Mouse (Mus musculus) embryonic facial prominence, embryonic 12.5 days (tissue): ENCODE measurements around the gene Parp14. TPM values are rescaled to one million over a fixed set of nuclear protein-coding genes. Genes with fewer than 3 reads are reported as not detected.
A peak's percentile ranks its signal among the peaks of the same experiment; 100 is the strongest.

Source experiments
- ATAC-seq: fragments of 200-750 bp; cut with Nextera tagmentation; 2 replicates; pipeline ENCODE4 v1.8.0; 2017; ENCODE audit not compliant: insufficient number of reproducible peaks, insufficient read depth, low FRiP score, low TSS enrichment
- H3K27ac ChIP-seq: fragments of 300-500 bp; sonication (generic); 2 replicates; pipeline ENCODE4 v1.5.1; 2016; ENCODE audit warnings: mild to moderate bottlenecking
- H3K27me3 ChIP-seq: fragments of 300-500 bp; sonication (generic); 2 replicates; pipeline ENCODE4 v1.6.1; 2016; ENCODE audit warnings: mild to moderate bottlenecking, moderate library complexity
- H3K36me3 ChIP-seq: fragments of 300-500 bp; sonication (generic); 2 replicates; pipeline ENCODE4 v1.6.1; 2016; ENCODE audit warnings: mild to moderate bottlenecking
- H3K4me1 ChIP-seq: fragments of 300-500 bp; sonication (generic); 2 replicates; pipeline ENCODE4 v1.6.1; 2016
- H3K4me2 ChIP-seq: fragments of 300-500 bp; sonication (generic); replicated peaks from 2 replicates; pipeline ENCODE4 v1.6.1; 2016; ENCODE audit warnings: mild to moderate bottlenecking, moderate library complexity
- H3K4me3 ChIP-seq: fragments of 300-500 bp; sonication (generic); 2 replicates; pipeline ENCODE4 v1.5.1; 2016; ENCODE audit warnings: mild to moderate bottlenecking
- H3K9ac ChIP-seq: fragments of 300-500 bp; sonication (generic); 2 replicates; pipeline ENCODE4 v1.6.1; 2016; ENCODE audit warnings: mild to moderate bottlenecking, moderate library complexity
- H3K9me3 ChIP-seq: fragments of 300-500 bp; sonication (generic); 2 replicates; pipeline ENCODE4 v1.6.1; 2016; ENCODE audit warnings: mild to moderate bottlenecking, moderate library complexity
- WGBS: fragments of 180-500 bp; shearing (Covaris S2); methylation state at CpG from one replicate; pipeline ENCODE4 v1.1.7; 2016; 5-methylcytosine and 5-hydroxymethylcytosine counted together
- polyA plus RNA-seq: library from polyadenylated mRNA; unstranded; fragments of >200 nt; fragmentation: Nextera tagmentation; extraction: Ambion mirVana; gene quantifications from 2 replicates; pipeline ENCODE4 v1.2.1, GENCODE M21; 2016

Gene Parp14
- 0.50 and 0.87 TPM in 2 replicates for polyA plus RNA-seq

DNA sequence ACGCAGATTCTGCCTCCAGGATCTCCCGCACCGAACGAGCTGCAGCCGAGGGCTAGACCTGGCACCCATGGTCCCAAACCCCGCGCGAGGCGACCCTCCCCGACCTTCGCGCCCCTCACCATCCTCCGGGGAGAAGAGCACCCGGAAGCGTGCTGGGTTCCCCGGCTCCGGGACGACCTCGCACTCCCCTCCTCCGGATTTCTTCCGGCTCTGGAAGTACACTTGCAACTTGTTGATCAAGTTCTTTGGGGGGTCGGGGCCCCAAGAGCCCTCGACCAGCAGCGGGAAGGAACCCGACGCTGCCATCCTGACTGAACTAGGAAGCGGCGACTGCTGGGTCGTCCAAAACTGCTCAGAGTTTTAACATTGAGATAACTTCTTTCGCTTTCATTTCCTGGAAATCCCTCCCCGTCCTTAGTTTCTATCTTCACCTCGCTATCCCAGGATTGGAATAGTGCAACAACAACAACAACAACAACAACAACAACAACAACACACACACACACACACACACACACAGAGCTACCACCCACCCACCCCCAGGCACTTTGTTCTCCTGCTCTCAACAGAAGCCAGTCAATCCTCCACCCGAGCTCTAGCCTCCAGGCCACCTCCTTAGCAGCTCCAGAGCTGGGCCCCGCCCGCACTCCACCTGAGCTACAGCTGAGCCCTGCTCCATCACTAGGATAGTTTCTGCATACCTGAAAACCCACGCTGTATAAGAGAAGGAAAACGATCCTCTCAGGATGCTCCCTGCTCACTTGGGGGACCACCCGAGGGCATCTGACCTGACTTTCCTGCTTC lies at the start of gene Parp14:
Gene Parp14 (minus strand): TSS at position 497 of the 804 bp plus-strand sequence.
- 0 out of 2 replicates have a peak, but pooled peaks have one; percentile 41 for ATAC-seq
- H3K36me3 ChIP-seq, result no peaks in the 10 kb centered on the region
- no peak within 1 kb of the TSS for H3K27ac ChIP-seq
- peak within 1 kb of the TSS; percentile 60 for H3K4me3 ChIP-seq
- H3K27me3 ChIP-seq, result peaks cover 38% of the 10 kb centered on the region
- 2% methylated on average over 38 of the region's 38 CpGs for WGBS
- no peaks in the 10 kb centered on the region for H3K9me3 ChIP-seq
- H3K4me2 ChIP-seq, result peak within 1 kb of the TSS; percentile 95
- H3K9ac ChIP-seq, result peak within 1 kb of the TSS; percentile 62
- peaks cover 9% of the 10 kb centered on the region; the same call in 1 of the 2 replicates for H3K4me1 ChIP-seq

DNA sequence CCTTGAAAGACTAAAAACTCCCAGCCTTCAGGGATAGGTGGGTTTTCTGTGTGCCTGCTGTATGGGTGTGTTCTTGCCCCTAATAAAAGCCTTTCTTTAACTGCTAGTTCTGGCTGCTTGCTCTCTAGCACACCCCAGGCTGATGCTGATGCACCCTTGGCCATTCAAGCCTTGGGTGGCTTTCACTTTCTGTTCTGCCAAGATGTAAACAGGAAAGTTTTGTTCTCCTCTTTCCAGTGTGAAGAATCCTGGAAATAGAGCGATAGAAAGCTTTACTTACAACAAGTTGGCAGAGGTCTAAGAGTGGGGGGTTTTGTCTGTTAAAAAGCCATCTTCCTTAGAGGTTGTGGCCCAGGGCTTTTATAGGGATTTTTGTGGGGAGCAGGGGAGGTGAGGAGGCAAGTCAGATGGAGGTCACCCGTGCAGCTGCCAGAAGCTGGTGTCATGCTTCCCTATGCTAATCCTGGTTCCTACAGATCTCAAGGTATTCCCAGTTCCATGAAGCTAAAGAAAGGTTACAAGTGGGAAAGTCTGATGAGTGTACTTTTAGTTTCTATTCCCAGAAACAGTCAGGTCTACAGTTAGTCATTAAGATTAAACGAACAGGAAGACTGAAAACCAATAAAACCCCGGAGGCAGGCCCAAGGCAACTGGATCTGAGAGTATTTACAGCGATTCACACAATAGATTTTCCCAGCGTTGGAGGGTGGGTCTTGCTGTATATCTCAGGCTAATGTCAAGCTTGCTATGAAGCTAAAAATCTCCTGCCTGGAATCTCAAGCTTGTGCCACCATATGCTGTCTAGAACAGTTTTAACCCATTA lies 47.6 kb upstream of the Parp14 start:
- H3K27ac ChIP-seq, result no peak overlapping the region
- H3K9ac ChIP-seq, result no peak overlapping the region
- H3K4me2 ChIP-seq, result no peak overlapping the region
- H3K36me3 ChIP-seq, result no peaks in the 10 kb centered on the region
- H3K9me3 ChIP-seq, result no peaks in the 10 kb centered on the region
- no peaks in the 10 kb centered on the region for H3K4me1 ChIP-seq
- no peak for ATAC-seq
- H3K27me3 ChIP-seq, result no peaks in the 10 kb centered on the region
- H3K4me3 ChIP-seq, result no peak overlapping the region
- WGBS, result 80% methylated on average over 6 of the region's 6 CpGs

GRCm38 (mm10) chr16:35914301-35914700 lies 43.0 kb upstream of the Parp14 start:
- H3K4me2 ChIP-seq, result no peak overlapping the region
- 64% methylated on average over 5 of the region's 5 CpGs for WGBS
- H3K9ac ChIP-seq, result no peak overlapping the region
- no peaks in the 10 kb centered on the region for H3K4me1 ChIP-seq
- no peak overlapping the region for H3K4me3 ChIP-seq
- ATAC-seq, result no peak
- no peaks in the 10 kb centered on the region for H3K36me3 ChIP-seq
- no peaks in the 10 kb centered on the region for H3K9me3 ChIP-seq
- H3K27ac ChIP-seq, result no peak overlapping the region
- no peaks in the 10 kb centered on the region for H3K27me3 ChIP-seq

DNA sequence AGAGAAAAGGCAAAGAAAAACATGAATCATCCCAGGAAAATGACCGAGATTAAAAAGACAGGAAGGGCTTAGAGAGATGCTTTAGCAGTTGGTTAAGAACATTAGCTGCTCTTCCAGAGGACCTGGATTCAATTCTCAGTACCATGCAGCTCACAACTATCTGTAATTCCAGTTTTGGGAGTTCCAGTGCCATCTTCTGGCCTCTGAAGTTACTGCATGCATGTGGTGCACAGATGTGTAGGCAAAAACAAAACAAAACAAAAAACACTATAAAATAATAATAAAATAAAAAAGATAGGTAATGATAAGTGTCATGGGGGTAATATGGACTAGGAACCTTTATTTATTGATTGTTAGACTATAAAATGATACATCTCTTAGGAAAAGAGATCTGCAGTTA lies 42.2 kb upstream of the Parp14 start:
- H3K27ac ChIP-seq, result no peak overlapping the region
- 83% methylated on average over 1 of the region's 1 CpGs for WGBS
- H3K36me3 ChIP-seq, result no peaks in the 10 kb centered on the region
- H3K9ac ChIP-seq, result no peak overlapping the region
- no peaks in the 10 kb centered on the region for H3K4me1 ChIP-seq
- no peak for ATAC-seq
- H3K4me3 ChIP-seq, result no peak overlapping the region
- H3K27me3 ChIP-seq, result no peaks in the 10 kb centered on the region
- no peak overlapping the region for H3K4me2 ChIP-seq
- no peaks in the 10 kb centered on the region for H3K9me3 ChIP-seq

GRCm38 (mm10) chr16:35911449-35911848 lies 40.1 kb upstream of the Parp14 start:
- ATAC-seq, result no peak
- no peak overlapping the region for H3K27ac ChIP-seq
- H3K9ac ChIP-seq, result no peak overlapping the region
- no peaks in the 10 kb centered on the region for H3K9me3 ChIP-seq
- no peak overlapping the region for H3K4me2 ChIP-seq
- H3K36me3 ChIP-seq, result no peaks in the 10 kb centered on the region
- no peaks in the 10 kb centered on the region for H3K27me3 ChIP-seq
- no peaks in the 10 kb centered on the region for H3K4me1 ChIP-seq
- no peak overlapping the region for H3K4me3 ChIP-seq
- WGBS, result 78% methylated on average over 3 of the region's 3 CpGs

- 45% methylated on average over 4 of the region's 4 CpGs for WGBS
Observed at GRCm38 (mm10) chr16:35907432-35908201, 36.3 kb upstream of the Parp14 start.

GRCm38 (mm10) chr16:35906887-35907286 lies 35.5 kb upstream of the Parp14 start:
- no peaks in the 10 kb centered on the region for H3K4me1 ChIP-seq
- no peak for ATAC-seq
- no peaks in the 10 kb centered on the region for H3K36me3 ChIP-seq
- no peaks in the 10 kb centered on the region for H3K27me3 ChIP-seq
- WGBS, result 69% methylated on average over 7 of the region's 7 CpGs
- no peak overlapping the region for H3K27ac ChIP-seq
- H3K9me3 ChIP-seq, result no peaks in the 10 kb centered on the region
- no peak overlapping the region for H3K4me2 ChIP-seq
- no peak overlapping the region for H3K4me3 ChIP-seq
- no peak overlapping the region for H3K9ac ChIP-seq

More at GRCm38 (mm10) chr16:35907432-35908201, 36.3 kb upstream of the Parp14 start:
- H3K27ac ChIP-seq, result no peak overlapping the region
- no peaks in the 10 kb centered on the region for H3K4me1 ChIP-seq
- H3K27me3 ChIP-seq, result no peaks in the 10 kb centered on the region
- H3K4me3 ChIP-seq, result no peak overlapping the region
- H3K9me3 ChIP-seq, result no peaks in the 10 kb centered on the region
- no peak overlapping the region for H3K9ac ChIP-seq
- ATAC-seq, result no peak
- H3K4me2 ChIP-seq, result no peak overlapping the region
- H3K36me3 ChIP-seq, result no peaks in the 10 kb centered on the region

DNA sequence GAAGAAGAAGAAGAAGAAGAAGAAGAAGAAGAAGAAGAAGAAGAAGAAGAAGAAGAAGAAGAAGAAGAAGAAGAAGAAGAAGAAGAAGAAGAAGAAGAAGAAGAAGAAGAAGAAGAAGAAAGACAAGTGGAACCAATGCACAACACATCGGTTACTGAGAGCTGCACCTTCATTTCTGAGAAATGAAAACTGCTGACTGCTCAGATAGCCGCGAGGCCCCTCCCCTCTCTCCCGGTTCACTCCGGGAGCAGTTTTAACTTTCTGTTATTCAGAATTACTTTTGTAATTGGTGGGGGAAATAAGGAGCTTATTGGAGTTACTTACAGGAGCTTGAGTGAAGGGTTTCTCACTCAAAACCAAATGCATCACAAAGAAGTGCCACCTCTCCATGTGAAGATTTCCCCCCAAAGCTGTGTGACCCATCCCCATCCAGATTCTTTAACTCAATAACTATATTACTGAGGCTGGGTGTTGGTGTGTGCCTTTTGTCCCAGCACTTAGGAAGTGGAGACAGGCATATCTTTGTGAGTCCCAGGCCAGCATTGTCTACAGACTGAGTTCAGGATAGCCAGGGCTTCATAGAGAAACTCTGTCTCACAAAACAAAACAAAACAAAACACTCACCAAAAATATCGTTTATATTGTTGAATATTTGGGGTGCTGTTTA lies 34.6 kb upstream of the Parp14 start:
- H3K36me3 ChIP-seq, result no peaks in the 10 kb centered on the region
- H3K4me2 ChIP-seq, result no peak overlapping the region
- H3K9me3 ChIP-seq, result no peaks in the 10 kb centered on the region
- ATAC-seq, result no peak
- WGBS, result 75% methylated on average over 6 of the region's 6 CpGs
- no peaks in the 10 kb centered on the region for H3K4me1 ChIP-seq
- H3K9ac ChIP-seq, result no peak overlapping the region
- H3K4me3 ChIP-seq, result no peak overlapping the region
- no peaks in the 10 kb centered on the region for H3K27me3 ChIP-seq
- H3K27ac ChIP-seq, result no peak overlapping the region

DNA sequence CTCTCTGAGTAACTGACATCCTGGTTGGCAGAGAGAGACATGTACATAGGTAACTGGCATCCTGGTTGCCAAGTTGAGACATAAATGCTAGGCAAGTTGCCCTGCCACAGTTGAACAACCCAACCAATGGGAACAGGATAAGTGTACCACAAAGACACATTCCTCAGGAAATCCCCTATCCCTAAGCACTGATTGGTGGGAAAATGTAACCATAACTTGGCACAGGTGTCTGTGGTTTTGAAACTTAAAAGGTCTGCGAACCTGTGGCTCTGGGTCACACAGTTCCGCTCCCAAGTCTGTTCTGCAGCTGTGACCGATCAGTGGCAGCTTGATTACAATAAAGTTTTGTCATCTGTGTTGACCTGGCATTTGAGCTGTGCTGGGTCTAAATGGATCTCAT lies 34.0 kb upstream of the Parp14 start:
- H3K9me3 ChIP-seq, result no peaks in the 10 kb centered on the region
- H3K36me3 ChIP-seq, result no peaks in the 10 kb centered on the region
- ATAC-seq, result no peak
- no peaks in the 10 kb centered on the region for H3K4me1 ChIP-seq
- WGBS, result 74% methylated on average over 3 of the region's 3 CpGs
- no peak overlapping the region for H3K27ac ChIP-seq
- H3K4me2 ChIP-seq, result no peak overlapping the region
- H3K4me3 ChIP-seq, result no peak overlapping the region
- no peaks in the 10 kb centered on the region for H3K27me3 ChIP-seq
- H3K9ac ChIP-seq, result no peak overlapping the region

DNA sequence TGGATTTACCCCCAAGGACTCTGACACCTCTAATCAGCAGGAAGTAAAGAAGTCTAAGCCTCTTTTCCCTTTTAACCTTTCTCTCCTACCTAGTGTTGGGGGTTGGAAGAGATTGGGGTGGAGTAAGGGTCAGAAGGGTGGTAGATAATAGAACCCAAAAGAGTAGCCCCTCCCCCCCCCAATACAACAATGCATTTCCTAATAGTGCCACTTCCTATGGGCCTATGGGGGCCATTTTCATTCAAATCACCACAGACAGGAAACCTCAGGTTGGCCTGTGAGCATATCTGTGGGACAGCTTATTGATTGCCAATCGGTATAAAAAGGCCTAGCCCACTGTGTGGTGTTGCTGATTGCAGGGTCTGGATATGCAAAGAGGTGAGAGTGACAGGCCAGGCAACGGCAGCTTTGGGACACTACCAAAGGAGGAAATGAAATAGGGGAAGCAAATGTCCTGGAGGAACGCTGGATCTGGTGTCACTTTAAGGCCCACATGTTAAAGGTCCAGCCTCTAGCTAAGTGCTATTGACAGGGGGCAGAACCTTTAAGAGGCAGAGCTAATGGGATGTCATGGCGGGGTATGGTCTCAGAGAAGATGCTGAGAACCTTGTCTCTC lies 32.9 kb upstream of the Parp14 start:
- Histone ChIP-seq H3K9ac (no peak overlapping the region), H3K4me3 (no peak overlapping the region), H3K36me3 (no peaks in the 10 kb centered on the region), H3K4me2 (no peak overlapping the region), H3K27ac (no peak overlapping the region), H3K9me3 (no peaks in the 10 kb centered on the region), H3K4me1 (no peaks in the 10 kb centered on the region), H3K27me3 (no peaks in the 10 kb centered on the region)
- ATAC-seq, result no peak
- WGBS, result 60% methylated on average over 4 of the region's 4 CpGs
